Mouse (Mus musculus): Measurements from ENCODE around the gene Npcd.

- no peak for TF ChIP-seq CTCF (IDR thresholded peaks at IDR 0.05; ENCODE audit: insufficient read depth, low read length)
- no peak for TF ChIP-seq POLR2A (IDR thresholded peaks at IDR 0.05; ENCODE audit: borderline replicate concordance, extremely low read depth, low read depth, low read length)
These were observed 41.4 kb upstream of the Npcd start for GRCm38 (mm10) chr15:79875261-79875995.

All from lung, adult 2 months (tissue).